Mouse (Mus musculus): ENCODE results near the gene Glmp. TPM values are rescaled to one million over a fixed set of nuclear protein-coding genes. Genes with fewer than 3 reads are reported as not detected.
"Not testable (repeated sequence)": the region's sequence is repeated elsewhere in the genome, so short reads cannot be mapped to it uniquely, and the experiment has no call there.

Gene Glmp
- total RNA-seq (2017), result 10.3 and 28.6 TPM in 2 replicates

DNA sequence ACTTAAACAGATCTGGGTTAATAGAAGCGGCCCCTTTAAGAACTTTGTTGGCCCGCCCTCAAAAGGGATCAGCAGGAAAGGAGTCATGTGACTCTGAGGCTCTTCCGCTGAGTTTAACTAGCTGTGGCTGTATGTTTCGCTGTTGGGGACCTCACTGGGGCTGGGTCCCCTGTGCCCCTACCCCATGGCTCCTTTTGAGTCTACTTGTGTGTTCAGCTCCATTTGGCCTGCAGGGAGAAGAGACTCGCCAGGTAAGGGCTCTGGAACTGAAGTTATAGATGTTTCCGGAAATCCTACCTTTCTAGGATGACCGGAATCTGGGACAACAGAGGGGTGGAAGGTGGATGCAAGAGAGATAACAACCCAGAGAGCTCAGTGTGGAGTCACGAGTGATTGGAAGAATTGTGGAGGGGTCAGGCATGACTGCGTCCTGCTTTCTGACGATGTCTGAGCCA, at the start of gene Glmp:
Gene Glmp (plus strand): TSS at position 73 of the 455 bp plus-strand sequence.
- ATAC-seq (replicated peaks in 1 of 2; ENCODE audit: insufficient read depth in 1 of 2, low FRiP score in 2 of 2, low TSS enrichment in 1 of 2, low read depth in 1 of 2, poor library complexity in 2 of 2, severe bottlenecking in 2 of 2), result peak; percentile 67 to 91

DNA sequence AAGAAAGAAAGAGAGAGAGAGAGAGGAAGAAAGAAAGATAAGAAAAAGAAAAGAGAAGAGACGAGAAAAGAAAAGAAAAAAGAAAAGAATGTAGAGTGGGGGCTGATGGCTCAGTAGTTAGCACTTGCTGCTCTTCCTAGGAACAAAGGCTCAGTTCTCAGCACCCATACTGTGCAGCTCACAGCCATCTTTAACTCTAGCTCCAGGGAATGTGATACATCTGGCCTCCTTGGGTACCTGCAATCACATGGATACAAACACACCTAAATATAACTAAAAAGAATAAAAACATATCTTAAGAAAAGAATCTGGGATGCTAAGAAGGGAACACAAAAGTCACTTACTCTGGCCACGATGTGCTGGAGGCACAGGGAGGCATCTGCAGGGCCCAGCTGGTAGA, 48.7 kb upstream of the Glmp start:
- ATAC-seq (replicated peaks in 1 of 2; ENCODE audit: insufficient read depth in 1 of 2, low FRiP score in 2 of 2, low TSS enrichment in 1 of 2, low read depth in 1 of 2, poor library complexity in 2 of 2, severe bottlenecking in 2 of 2), result no peak

DNA sequence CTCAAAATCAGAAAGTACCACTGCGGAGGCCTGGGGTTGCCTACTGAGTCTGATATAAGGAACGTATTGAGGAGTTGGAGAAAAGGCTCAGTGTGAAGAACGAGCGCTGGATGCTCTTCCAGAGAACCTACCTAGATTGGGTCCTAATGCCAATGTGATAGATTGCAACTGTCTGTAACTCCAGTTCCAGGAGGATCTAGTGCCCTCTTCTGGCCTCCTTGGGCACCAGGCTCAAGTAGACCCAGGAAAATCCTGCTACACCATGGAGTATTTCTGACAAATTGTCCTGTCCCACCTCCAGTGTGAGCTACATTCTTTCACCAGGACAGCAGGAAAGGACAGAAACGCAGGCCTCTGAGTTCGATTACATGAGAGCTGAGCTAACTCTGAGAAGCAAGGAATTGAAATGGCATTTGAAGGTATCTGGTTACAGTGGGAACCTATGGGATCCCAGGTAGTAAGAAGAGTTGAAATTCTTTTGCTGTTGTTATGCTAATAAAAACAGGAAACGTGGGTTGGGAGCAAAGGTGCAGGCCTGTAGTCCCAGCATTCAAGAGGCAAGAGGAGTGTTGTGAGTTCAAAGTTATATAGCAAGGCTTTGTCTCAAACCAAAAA, 48.2 kb upstream of the Glmp start:
- no peak for ATAC-seq (replicated peaks in 1 of 2; ENCODE audit: insufficient read depth in 1 of 2, low FRiP score in 2 of 2, low TSS enrichment in 1 of 2, low read depth in 1 of 2, poor library complexity in 2 of 2, severe bottlenecking in 2 of 2)

DNA sequence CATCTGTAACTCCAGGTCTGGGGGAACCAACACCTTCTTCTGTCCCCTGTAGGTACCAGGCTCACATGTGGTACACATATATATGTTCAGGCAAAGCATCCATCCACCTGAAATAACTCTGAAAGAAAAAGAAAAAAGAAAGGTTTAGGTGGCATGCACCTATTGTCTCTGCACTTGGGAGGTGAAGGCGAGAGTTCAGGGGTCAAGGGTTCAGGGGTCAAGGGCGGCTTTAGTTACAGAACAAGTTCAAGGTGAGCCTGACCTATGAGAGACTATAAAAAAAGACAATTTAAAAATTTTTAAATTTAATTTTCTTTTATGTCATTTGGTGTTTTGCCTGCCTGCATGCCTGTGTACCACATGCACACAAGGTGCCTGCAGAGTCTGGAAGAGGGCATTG, 44.8 kb upstream of the Glmp start:
- no peak for ATAC-seq (replicated peaks in 1 of 2; ENCODE audit: insufficient read depth in 1 of 2, low FRiP score in 2 of 2, low TSS enrichment in 1 of 2, low read depth in 1 of 2, poor library complexity in 2 of 2, severe bottlenecking in 2 of 2)

DNA sequence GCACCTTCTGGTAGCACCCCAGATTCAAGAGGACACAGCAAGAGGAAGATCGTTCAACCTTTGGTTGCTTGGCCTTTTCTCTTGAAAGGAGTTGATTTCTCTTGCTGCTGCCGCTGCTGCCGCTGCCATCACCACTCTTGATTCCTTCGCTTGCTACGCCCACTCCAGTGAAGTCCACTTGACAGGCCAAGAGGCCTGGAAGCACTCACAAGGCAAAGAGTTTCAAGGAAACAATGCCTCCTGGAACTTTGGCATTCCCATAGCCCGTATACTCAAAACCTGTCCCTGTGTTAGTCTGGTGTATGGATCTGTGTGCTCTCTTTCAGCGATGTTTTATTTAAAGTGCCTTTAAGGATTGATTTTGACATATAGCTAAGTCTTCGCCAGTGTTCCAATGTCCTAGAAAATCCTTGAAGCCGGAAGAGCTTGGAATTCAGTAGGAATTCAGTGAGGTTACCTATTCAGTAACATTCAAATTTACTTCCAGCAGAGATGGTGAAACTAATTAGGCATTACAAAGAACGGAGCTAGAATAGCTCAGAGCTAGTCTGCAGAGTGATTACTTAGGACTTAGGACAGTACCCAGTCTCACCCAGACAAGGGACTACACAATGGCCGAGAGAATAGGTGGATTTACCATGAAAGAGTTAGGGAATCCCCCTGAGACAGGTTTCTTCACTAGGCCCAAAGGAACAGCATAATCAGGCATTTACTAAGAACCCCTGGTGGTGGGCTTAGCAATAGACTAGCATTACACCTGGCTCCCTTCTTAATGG, 43.5 kb upstream of the Glmp start:
- ATAC-seq (replicated peaks in 1 of 2; ENCODE audit: insufficient read depth in 1 of 2, low FRiP score in 2 of 2, low TSS enrichment in 1 of 2, low read depth in 1 of 2, poor library complexity in 2 of 2, severe bottlenecking in 2 of 2), result not testable (repeated sequence)

DNA sequence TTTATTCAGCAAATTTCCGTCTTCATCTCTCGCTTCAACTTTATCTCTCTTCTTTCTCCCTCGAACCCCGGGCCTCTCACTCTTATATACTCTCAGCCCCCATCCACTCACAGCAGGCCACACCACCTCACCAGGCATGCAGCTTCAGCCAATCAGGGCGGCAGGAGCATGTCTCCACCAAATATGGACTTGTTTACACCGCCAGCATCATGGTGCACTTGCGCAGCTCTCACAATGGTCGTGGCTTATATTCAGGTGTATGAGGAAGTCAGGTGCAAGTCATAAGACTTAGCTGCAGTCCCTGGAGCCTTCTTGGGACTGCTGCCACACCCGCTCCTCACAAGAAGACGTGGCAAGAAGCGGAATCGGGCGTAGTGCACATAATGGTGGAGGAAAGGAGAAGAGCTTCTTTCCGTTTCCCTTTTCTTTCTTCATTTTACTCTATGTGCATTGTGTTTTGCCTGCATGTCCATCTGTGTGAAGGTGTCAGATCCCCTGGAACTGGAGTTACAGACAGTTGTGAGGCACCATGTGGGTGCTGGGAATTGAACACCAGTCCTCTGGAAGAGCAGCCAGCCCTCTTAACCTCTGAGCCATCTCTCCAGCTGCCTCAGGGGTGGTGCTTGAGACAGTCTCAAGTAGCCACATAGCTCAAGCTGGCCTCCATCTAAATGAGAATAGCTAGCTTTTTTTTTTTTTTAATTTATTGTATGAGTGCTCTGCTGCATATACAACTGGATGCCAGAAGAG, 39.8 kb upstream of the Glmp start:
- not testable (repeated sequence) for ATAC-seq (replicated peaks in 1 of 2; ENCODE audit: insufficient read depth in 1 of 2, low FRiP score in 2 of 2, low TSS enrichment in 1 of 2, low read depth in 1 of 2, poor library complexity in 2 of 2, severe bottlenecking in 2 of 2)

DNA sequence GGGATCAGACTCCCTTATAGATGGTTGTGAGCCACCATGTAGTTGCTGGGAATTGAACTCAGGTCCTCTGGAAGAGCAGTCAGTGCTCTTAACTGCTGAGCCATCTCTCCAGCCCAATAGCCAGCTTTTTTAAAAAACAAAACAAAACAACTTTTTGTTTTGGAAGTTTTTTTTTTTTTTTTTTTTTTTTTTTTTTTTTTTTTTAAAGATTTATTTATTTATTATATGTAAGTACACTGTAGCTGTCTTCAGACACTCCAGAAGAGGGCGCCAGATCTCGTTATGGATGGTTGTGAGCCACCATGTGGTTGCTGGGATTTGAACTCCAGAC, 39.3 kb upstream of the Glmp start:
- ATAC-seq (replicated peaks in 1 of 2; ENCODE audit: insufficient read depth in 1 of 2, low FRiP score in 2 of 2, low TSS enrichment in 1 of 2, low read depth in 1 of 2, poor library complexity in 2 of 2, severe bottlenecking in 2 of 2), result not testable (repeated sequence)

DNA sequence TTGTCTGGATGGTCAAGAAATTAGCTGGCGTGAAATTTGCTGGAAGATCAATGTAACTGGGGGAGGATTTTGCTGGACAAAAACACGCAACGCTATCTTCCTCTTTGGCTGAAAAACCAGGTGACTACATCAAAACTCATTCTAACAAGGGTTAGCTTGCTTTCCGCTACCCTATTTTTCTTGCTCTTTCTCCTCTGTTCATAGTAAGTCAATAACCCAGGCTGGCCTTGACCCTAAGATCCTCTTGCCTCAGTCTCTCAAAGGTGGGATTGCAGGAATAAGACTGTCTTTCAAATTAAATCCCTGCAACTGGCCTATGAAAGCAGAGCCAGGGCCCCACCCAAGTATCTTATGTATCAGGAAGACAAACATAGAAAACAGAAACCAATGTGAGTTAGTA, 37.7 kb upstream of the Glmp start, which contains the start of gene Gm38392:
Gene Gm38392 (minus strand): TSS at position 101 of the 400 bp plus-strand sequence.
- no peak for ATAC-seq (replicated peaks in 1 of 2; ENCODE audit: insufficient read depth in 1 of 2, low FRiP score in 2 of 2, low TSS enrichment in 1 of 2, low read depth in 1 of 2, poor library complexity in 2 of 2, severe bottlenecking in 2 of 2)

DNA sequence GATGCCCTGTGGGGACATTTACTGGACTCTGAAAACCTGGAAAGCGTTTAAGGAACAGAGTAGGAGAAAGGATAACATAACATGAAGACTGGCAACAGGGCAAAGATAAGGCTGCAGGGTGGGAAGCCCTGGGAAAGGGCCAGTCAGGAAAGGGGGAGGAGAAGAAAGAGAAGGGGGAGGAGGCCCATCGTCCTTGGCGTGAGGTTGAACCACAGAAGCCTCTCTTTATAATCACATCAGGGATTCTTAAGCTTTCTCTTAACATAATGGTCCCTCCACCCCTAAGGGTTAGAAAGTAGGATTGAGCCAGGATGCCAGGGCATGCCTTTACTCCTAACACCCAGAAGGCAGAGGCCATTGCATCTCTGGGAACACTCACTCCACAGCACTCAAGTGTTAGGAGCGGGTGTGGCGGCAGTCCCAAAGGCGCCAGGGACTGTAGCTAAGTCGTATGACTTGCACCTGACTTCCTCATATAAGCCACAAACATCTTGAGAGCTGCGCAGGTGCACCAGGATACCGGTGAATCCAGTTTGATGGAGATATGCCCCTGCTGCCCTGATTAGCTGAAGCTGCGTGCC, 36.6 kb upstream of the Glmp start:
- ATAC-seq (replicated peaks in 1 of 2; ENCODE audit: insufficient read depth in 1 of 2, low FRiP score in 2 of 2, low TSS enrichment in 1 of 2, low read depth in 1 of 2, poor library complexity in 2 of 2, severe bottlenecking in 2 of 2), result not testable (repeated sequence)

DNA sequence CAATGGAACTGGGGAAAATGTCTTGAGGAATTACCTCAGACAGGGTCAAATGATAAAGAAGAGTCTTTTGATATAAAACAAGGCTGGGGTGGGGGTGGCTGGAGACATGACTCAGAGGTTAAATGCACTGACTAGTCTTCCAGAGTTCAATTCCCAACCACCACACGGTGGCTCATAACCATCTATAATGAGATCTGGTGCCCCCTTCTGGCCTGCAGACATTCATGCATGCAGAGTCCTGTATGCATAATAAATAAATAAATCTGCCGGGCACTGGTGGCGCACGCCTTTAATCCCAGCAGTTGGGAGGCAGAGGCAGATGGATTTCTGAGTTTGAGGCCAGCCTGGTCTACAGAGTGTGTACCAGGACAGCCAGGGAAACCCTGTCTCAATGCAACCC, 32.9 kb upstream of the Glmp start:
- ATAC-seq (replicated peaks in 1 of 2; ENCODE audit: insufficient read depth in 1 of 2, low FRiP score in 2 of 2, low TSS enrichment in 1 of 2, low read depth in 1 of 2, poor library complexity in 2 of 2, severe bottlenecking in 2 of 2), result no peak

DNA sequence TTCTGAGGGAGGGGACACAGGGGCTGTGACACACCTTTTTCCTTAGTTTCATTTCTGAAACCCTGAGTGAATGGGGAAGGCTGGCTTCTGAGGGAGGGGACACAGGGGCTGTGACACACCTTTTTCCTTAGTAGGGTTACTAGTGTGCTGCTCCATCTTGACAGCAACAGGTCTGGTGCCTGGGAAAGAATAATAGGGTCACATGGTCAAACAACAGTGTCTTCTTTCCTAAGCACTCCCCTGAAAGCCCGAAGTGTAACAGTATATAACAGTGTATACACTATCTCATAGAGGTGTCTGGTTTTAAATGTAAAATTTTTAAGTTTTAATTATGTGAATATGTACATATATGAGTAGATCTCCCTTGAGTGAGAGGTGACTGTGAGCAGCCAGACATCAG, 29.6 kb upstream of the Glmp start:
- ATAC-seq (replicated peaks in 1 of 2; ENCODE audit: insufficient read depth in 1 of 2, low FRiP score in 2 of 2, low TSS enrichment in 1 of 2, low read depth in 1 of 2, poor library complexity in 2 of 2, severe bottlenecking in 2 of 2), result not testable (repeated sequence)

DNA sequence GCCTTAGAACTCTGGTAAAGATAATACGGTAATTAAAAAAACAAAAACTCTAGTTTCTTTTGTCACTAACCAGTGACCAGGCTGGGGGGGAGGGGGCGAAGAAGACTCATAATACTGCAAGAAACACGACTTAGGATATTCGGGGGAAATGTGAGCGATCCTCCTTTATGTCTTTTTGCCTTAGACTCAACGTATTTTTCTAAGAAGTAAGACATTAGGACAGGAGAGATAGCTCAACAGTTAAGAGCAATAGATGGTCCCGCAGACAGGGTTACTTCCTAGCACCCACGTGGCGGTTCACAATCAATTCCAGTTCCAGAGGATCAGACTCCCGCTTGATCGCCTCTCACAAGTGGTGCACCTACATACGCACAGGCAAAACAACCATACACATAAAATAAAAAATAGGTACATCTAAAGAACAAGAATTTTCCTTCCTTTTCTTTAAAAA, 28.7 kb upstream of the Glmp start:
- no peak for ATAC-seq (replicated peaks in 1 of 2; ENCODE audit: insufficient read depth in 1 of 2, low FRiP score in 2 of 2, low TSS enrichment in 1 of 2, low read depth in 1 of 2, poor library complexity in 2 of 2, severe bottlenecking in 2 of 2)

DNA sequence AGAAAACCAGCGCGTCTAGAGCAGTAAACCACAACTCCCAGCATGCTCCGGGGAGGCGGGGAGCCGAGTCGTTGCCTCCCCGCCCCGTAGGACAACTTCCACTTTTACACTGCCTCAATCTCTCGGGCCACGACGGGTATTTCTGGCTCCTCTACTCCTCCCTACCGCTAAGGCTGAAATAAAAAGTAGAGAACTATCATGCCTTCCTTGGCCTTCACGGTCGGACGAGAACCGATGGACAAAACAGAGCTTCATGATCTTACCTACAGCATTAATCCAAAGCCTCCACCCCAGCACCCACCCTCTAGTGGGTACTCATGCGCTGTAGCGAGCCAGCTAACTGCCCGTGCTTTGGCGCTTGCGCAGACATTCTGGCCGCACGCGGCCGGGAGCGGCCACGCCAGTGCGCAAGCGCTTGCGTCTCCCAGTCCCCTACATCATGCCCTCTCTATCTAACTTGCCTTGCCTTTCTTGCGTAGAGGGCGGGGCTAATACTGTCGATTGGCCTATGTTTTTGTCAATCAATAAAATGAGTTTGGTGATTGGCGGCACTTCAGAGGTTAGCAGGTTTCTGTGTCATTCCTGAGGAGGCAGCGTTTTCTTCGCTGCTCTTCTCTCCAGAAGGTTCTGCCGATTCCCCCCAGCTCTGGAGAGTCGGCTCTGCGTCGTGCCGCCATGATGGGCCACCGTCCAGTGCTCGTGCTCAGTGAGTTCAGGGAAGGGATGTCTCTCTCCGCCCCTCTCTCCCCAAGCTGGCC, 28.1 kb upstream of the Glmp start, which contains the start of the genes Tsacc and Cct3:
Gene Tsacc (minus strand): TSS at position 439 of the 758 bp plus-strand sequence.
Gene Cct3 (plus strand): TSS at position 556 of the 758 bp plus-strand sequence.
- peak; percentile 92 to 95 for ATAC-seq (replicated peaks in 1 of 2; ENCODE audit: insufficient read depth in 1 of 2, low FRiP score in 2 of 2, low TSS enrichment in 1 of 2, low read depth in 1 of 2, poor library complexity in 2 of 2, severe bottlenecking in 2 of 2)

DNA sequence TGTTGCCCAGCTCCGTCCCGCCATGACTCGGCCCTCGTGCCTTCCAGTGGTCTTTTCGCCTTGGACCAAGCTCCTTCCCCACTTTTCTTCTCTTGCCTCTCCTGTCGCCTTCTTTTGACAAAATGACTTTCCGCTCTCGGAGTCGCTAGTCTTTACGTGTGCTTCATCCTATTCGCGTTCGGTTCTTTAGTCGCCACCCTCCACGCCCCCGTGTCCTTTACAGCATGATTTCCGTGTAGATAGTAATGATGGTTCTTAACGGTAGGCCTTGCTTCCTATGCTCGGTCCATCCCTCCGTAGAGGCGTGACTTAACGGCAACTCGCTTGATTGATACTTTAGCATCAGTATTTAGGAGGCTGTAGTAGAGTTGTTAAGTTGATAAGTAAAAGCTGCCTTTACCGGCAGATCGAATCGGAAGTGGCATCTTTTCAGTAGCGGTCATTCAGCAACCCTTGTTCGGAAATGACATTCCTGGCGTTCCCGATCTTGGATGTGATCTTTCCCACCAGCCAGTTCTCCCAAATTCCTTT, 27.4 kb upstream of the Glmp start:
- peak; percentile 3 to 20; a peak in 2 of 4 replicates for ATAC-seq (replicated peaks in 1 of 2; ENCODE audit: insufficient read depth in 1 of 2, low FRiP score in 2 of 2, low TSS enrichment in 1 of 2, low read depth in 1 of 2, poor library complexity in 2 of 2, severe bottlenecking in 2 of 2)

DNA sequence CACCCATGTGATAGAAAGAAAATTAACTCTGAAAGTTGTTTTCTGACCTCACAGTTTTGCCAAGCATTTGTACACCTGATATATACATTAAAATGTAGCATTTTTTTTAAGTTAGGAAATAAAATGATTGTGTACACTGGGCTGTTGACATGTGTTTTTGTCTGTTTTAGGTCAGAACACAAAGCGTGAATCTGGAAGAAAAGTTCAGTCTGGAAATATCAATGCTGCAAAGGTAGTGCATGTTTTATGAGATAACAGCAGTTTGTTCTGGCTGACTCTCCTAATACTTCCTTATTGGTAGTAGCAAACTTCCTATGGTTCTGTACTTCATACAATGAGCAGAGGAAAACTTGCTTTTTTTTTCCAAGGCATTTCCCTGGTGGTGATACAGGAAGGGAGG, 25.7 kb upstream of the Glmp start:
- no peak for ATAC-seq (replicated peaks in 1 of 2; ENCODE audit: insufficient read depth in 1 of 2, low FRiP score in 2 of 2, low TSS enrichment in 1 of 2, low read depth in 1 of 2, poor library complexity in 2 of 2, severe bottlenecking in 2 of 2)

DNA sequence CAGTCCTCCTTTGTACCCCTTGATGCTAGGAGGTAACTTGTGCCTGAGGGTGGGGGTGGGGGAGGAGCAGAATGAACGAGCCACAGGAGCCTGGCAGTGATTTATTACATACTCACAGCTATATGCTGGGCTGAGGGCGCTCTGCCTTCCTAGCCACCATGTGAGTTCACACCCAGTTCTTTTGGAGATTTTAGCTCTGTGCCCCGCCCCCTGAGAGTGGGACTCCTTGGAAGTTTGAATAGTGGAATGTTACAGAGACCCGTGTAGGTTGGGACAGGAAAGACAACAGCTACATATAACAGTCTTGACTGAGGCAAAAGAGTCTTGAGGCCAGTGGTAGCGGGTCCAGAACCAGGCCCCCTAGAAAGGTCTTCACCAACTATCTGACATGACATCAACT, 4.1 kb downstream of the Glmp start:
- ATAC-seq (replicated peaks in 1 of 2; ENCODE audit: insufficient read depth in 1 of 2, low FRiP score in 2 of 2, low TSS enrichment in 1 of 2, low read depth in 1 of 2, poor library complexity in 2 of 2, severe bottlenecking in 2 of 2), result no peak

DNA sequence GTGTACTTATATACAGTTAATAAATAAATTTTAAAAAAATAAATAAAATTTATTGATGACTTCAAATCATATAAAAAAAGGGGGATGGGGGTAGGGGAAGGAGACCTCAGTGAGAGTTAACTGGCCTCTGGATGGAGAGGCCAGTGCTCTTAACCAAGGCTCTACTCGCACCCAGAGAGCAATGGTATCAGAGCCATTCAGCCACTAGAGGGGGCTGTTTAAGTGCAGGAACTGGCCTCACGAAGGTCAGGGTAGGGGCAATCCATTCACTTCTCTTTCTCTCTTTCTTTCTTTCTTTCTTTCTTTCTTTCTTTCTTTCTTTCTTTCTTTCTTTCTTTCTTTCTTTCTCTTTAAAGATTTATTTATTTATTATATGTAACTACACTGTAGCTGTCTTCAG, 6.5 kb downstream of the Glmp start:
- peak in 1 of 2 experiments; percentile 44; a peak in 1 of 4 replicates for ATAC-seq (replicated peaks in 1 of 2; ENCODE audit: insufficient read depth in 1 of 2, low FRiP score in 2 of 2, low TSS enrichment in 1 of 2, low read depth in 1 of 2, poor library complexity in 2 of 2, severe bottlenecking in 2 of 2)
